ENCODE assay signal across 10 mouse cellular contexts in the genomic region with DNA sequence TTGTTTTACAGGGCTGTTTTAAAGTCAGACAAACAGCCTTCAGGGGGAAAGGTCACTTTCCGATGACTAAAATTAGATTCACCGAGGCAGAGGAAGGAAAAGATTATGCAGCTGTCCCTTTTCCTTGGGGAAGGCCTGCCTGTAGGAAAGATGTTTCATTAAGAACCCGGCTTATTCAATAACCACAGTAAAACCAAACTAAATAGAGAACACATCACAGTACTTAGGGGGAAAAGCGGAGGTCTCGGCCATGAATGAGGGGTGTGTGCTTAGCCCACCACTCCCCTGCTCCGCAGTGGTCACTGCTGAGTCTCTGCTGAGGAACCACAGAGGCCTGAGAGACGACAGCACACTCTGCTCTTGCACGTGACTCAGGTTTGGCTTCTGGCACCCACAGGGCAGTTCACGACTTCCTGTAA.
A peak's percentile ranks its signal among the peaks of the same experiment; 100 is the strongest.
DNase-seq lines count a peak whose midpoint lies in the region; ATAC-seq and TF ChIP-seq lines count a peak whose summit lies in the region.
"Had no signal": no experiment of that assay in that cellular context is flagged by ENCODE, and none has a peak within 500 bp of the region (broad histone marks: within the 10 kb centered on the region; RNA-seq: fewer than 3 reads in every experiment).

No protein-coding gene starts in this region.

- H3K9me3 ChIP-seq in stomach, embryonic 14.5 days (ENCODE audit: control insufficient read depth, low read depth, low read length) = no peaks in the 10 kb centered on the region
- no peaks in the 10 kb centered on the region for H3K9me3 ChIP-seq in stomach, postnatal 0 days (ENCODE audit: control insufficient read depth, low read length)
- no peaks in the 10 kb centered on the region for H3K9me3 ChIP-seq in kidney, embryonic 16.5 days (ENCODE audit: low read length)
- no peaks in the 10 kb centered on the region for H3K9me3 ChIP-seq in neural tube, embryonic 13.5 days

- TF ChIP-seq POLR2A in cerebellum, adult 2 months (IDR thresholded peaks at IDR 0.05; ENCODE audit: borderline replicate concordance, insufficient read depth, low read length) = no peak

- no peak overlapping the region for H3K9ac ChIP-seq in stomach, embryonic 14.5 days (replicated peaks; ENCODE audit: low read depth, low read length)
- H3K9ac ChIP-seq in stomach, postnatal 0 days (ENCODE audit: low read length) = no peak overlapping the region
- peak overlapping the region; percentile 47 for H3K9ac ChIP-seq in kidney, embryonic 16.5 days (replicated peaks; ENCODE audit: low read length)
- 0 out of 2 replicates have a peak overlapping the region, but pooled peaks have one; percentile 18 for H3K9ac ChIP-seq in neural tube, embryonic 13.5 days

- DNase-seq in cerebellum, adult 2 months = peak in 1 of 2 experiments; percentile 33
- no peak for DNase-seq in cerebellum, adult 11 months
- DNase-seq in stomach, postnatal 0 days (ENCODE audit: low spot score) = no peak
- no peak for DNase-seq in spleen, adult 12 weeks (ENCODE audit: low spot score)
- DNase-seq in spleen, postnatal 36 days (ENCODE audit: low spot score in 2 of 2) = no peak

- WGBS in cerebellum, adult 2 months = 26% methylated on average over 9 of the region's 9 CpGs
- WGBS in stomach, embryonic 14.5 days = 36% methylated on average over 9 of the region's 9 CpGs
- 47% methylated on average over 9 of the region's 9 CpGs for WGBS in stomach, postnatal 0 days
- WGBS in kidney, embryonic 16.5 days = 21% methylated on average over 9 of the region's 9 CpGs
- 21% methylated on average over 9 of the region's 9 CpGs for WGBS in neural tube, embryonic 13.5 days

- no peak overlapping the region for H3K4me3 ChIP-seq in cerebellum, adult 2 months (replicated peaks; ENCODE audit: insufficient read depth, low read depth, low read length)
- H3K4me3 ChIP-seq in stomach, embryonic 14.5 days (ENCODE audit: low read depth, low read length) = no peak overlapping the region
- no peak overlapping the region for H3K4me3 ChIP-seq in stomach, postnatal 0 days (ENCODE audit: low read depth, low read length)
- H3K4me3 ChIP-seq in kidney, embryonic 16.5 days (ENCODE audit: low read length) = no peak overlapping the region
- H3K4me3 ChIP-seq in neural tube, embryonic 13.5 days = no peak overlapping the region

- H3K4me2 ChIP-seq in stomach, embryonic 14.5 days (replicated peaks; ENCODE audit: low read depth, low read length) = no peak overlapping the region
- no peak overlapping the region for H3K4me2 ChIP-seq in stomach, postnatal 0 days (replicated peaks; ENCODE audit: low read depth)
- H3K4me2 ChIP-seq in kidney, embryonic 16.5 days (replicated peaks; ENCODE audit: low read depth, low read length) = no peak overlapping the region
- no peak overlapping the region for H3K4me2 ChIP-seq in neural tube, embryonic 13.5 days

- no peaks in the 10 kb centered on the region for H3K27me3 ChIP-seq in cerebellum, adult 2 months (ENCODE audit: control insufficient read depth, insufficient read depth, low read length)
- no peaks in the 10 kb centered on the region for H3K27me3 ChIP-seq in stomach, embryonic 14.5 days (ENCODE audit: control insufficient read depth, insufficient read depth, low read length)
- no peaks in the 10 kb centered on the region for H3K27me3 ChIP-seq in stomach, postnatal 0 days (ENCODE audit: control insufficient read depth, insufficient read depth, low read length)
- H3K27me3 ChIP-seq in kidney, embryonic 16.5 days (ENCODE audit: insufficient read depth, low read length) = no peaks in the 10 kb centered on the region
- no peaks in the 10 kb centered on the region for H3K27me3 ChIP-seq in neural tube, embryonic 13.5 days
- H3K27me3 ChIP-seq: Patski had no signal

- no peak for TF ChIP-seq CTCF in cerebellum, adult 2 months (IDR thresholded peaks at IDR 0.05; ENCODE audit: borderline replicate concordance, insufficient read depth, low read depth, low read length)
- no peak for TF ChIP-seq CTCF in stomach, postnatal 0 days (IDR thresholded peaks at IDR 0.05; ENCODE audit: low read depth)

- peaks cover 42% of the 10 kb centered on the region for H3K4me1 ChIP-seq in cerebellum, adult 2 months (ENCODE audit: control insufficient read depth, insufficient read depth, low read length)
- peaks cover 44% of the 10 kb centered on the region for H3K4me1 ChIP-seq in stomach, embryonic 14.5 days (ENCODE audit: control insufficient read depth, insufficient read depth, low read length)
- peaks cover 3% of the 10 kb centered on the region for H3K4me1 ChIP-seq in stomach, postnatal 0 days (replicated peaks; ENCODE audit: control insufficient read depth, insufficient read depth)
- peaks cover 46% of the 10 kb centered on the region for H3K4me1 ChIP-seq in kidney, embryonic 16.5 days (ENCODE audit: insufficient read depth, low read length)
- peaks cover 95% of the 10 kb centered on the region for H3K4me1 ChIP-seq in neural tube, embryonic 13.5 days (replicated peaks)

- ATAC-seq in stomach, embryonic 14.5 days (ENCODE audit: insufficient number of reproducible peaks, insufficient read depth, low FRiP score, low read depth) = no peak
- ATAC-seq in stomach, postnatal 0 days (ENCODE audit: low FRiP score, low TSS enrichment) = no peak
- no peak; the same call in 1 of the 2 replicates for ATAC-seq in kidney, embryonic 16.5 days (ENCODE audit: low FRiP score, low TSS enrichment)
- no peak; the same call in 1 of the 2 replicates for ATAC-seq in neural tube, embryonic 13.5 days (ENCODE audit: low read depth)
- ATAC-seq: Patski had no signal

- TF ChIP-seq EP300 in stomach, postnatal 0 days (optimal IDR thresholded peaks at IDR 0.05) = no peak

- H3K27ac ChIP-seq in cerebellum, adult 2 months (ENCODE audit: insufficient read depth, low read length) = 0 out of 2 replicates have a peak overlapping the region, but pooled peaks have one; percentile 21
- peak overlapping the region; percentile 10; the same call in 1 of the 2 replicates for H3K27ac ChIP-seq in stomach, embryonic 14.5 days (ENCODE audit: low read length)
- H3K27ac ChIP-seq in stomach, postnatal 0 days (replicated peaks) = no peak overlapping the region
- peak overlapping the region; percentile 67 for H3K27ac ChIP-seq in kidney, embryonic 16.5 days (ENCODE audit: low read length)
- peak overlapping the region; percentile 74 for H3K27ac ChIP-seq in neural tube, embryonic 13.5 days (replicated peaks)
- H3K27ac ChIP-seq: macrophage had no signal

- H3K36me3 ChIP-seq in stomach, embryonic 14.5 days (ENCODE audit: control insufficient read depth, insufficient read depth, low read length) = no peaks in the 10 kb centered on the region
- H3K36me3 ChIP-seq in stomach, postnatal 0 days (ENCODE audit: control insufficient read depth, insufficient read depth, low read length) = no peaks in the 10 kb centered on the region
- no peaks in the 10 kb centered on the region for H3K36me3 ChIP-seq in kidney, embryonic 16.5 days (ENCODE audit: insufficient read depth, low read length)
- H3K36me3 ChIP-seq in neural tube, embryonic 13.5 days = no peaks in the 10 kb centered on the region

Comparison
In these comparisons a context has a peak if more than half of its experiments do, and no peak if none do; other contexts are left out.
1. H3K9ac ChIP-seq: peak in kidney, embryonic 16.5 days (single experiment) and neural tube, embryonic 13.5 days (single experiment); none in stomach, embryonic 14.5 days (single experiment) and stomach, postnatal 0 days (single experiment).